Mouse (Mus musculus) E14TG2a.4 (cell line): Measurements from ENCODE around the gene Lats2.

Source experiments
- CTCF ChIP-seq: conservative IDR thresholded peaks from 2 replicates; pipeline ENCODE4 v1.5.1; 2014; ENCODE audit warnings: low read length
- NANOG ChIP-seq: IDR thresholded peaks from 2 replicates; pipeline ENCODE4 v1.6.1; 2014; ENCODE audit warnings: borderline replicate concordance, low read length, mixed read lengths
- POU5F1 ChIP-seq: IDR thresholded peaks from 2 replicates; pipeline ENCODE4 v1.6.1; 2014; ENCODE audit warnings: low read length, borderline replicate concordance

DNA sequence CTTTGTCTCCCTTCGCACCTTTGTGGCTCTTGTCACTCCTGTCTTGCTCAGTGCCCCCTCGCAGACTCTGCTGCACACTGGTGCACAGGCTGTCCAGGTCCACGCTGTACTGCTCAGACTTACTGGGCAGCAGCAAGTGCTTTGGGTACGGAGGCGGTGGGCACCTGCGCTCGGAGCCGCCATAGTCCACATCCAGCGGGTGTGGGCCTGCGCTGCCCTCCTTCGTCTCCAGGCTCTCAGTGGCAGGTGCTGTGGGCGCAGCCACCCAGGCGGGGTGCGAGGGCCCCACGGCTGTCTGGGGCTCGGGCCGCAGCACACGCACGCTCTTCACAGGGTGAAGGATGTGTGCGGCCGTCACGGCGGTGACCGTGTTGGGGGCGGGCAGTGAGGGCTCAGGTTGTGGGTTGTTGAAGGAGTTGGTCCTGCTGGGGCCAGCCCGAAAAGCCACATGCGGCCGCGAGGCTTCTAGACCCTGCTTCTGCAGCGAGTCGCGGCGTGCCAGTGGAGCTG lies 58.7 kb downstream of the Lats2 start:
- TF ChIP-seq CTCF (no peak), POU5F1 (no peak), NANOG (no peak)
